ENCODE assay signal across 8 mouse cellular contexts in the genomic region with DNA sequence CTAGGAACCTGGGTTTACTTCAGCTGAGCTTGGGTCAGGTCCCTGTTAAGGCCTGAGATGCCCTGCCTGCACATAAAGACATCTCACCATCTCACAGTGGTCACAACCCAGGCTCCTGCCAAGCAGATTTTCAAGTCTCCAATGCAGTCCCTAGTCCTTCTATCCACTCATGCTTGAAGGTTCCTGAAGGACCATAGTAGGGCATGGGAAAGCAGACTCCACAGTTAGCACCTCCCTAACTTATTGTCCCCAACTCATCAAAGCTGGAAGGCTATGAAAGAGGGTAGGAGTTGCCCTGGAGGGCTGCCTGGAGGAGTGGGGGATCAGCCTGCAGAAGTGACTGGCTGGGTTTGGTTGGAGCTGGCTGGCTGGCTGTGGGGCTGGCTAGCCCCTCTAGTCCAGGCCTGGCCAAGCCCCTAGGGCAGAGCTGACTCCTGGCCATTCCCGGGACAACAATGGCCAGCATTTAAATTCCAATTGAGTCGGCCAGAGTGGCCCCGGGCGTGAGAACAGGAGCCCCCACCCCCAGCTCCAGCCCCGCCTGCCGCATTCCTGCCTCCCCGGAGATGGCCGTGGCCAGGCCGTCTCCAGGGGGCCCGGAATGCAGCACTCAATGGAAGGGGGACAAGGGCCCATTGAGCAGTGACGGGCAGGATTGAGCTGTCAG. TPM values are rescaled to one million over a fixed set of nuclear protein-coding genes. Genes with fewer than 3 reads are reported as not detected.
DNase-seq lines count a peak whose midpoint lies in the region; ATAC-seq lines count a peak whose summit lies in the region.

No protein-coding gene starts in this region.

- peak; percentile 50; the same call in 1 of the 2 replicates for ATAC-seq in kidney, embryonic 14.5 days (ENCODE audit: low FRiP score, low TSS enrichment)
- ATAC-seq in hindbrain, embryonic 12.5 days (ENCODE audit: low FRiP score), result peak; percentile 92
- no peak for ATAC-seq in activated CD4-positive, CD25-positive, alpha-beta regulatory T cell, adult 4 months

- H3K9ac ChIP-seq in kidney, embryonic 14.5 days (ENCODE audit: low read depth, low read length), result no peak overlapping the region; the same call in 1 of the 2 replicates
- H3K9ac ChIP-seq in hindbrain, embryonic 12.5 days, result no peak overlapping the region

- no peak for DNase-seq in kidney, postnatal 36 days
- peak; percentile 85 for DNase-seq in embryo, embryonic 10.5 days (ENCODE audit: low spot score)
- peak; percentile 94 for DNase-seq in midbrain, embryonic 10.5 days (ENCODE audit: low spot score)
- DNase-seq in urinary bladder, postnatal 4 days (ENCODE audit: low spot score in 2 of 2), result no peak
- DNase-seq in adrenal gland, postnatal 4 days (ENCODE audit: low spot score in 2 of 2), result no peak

- no peaks in the 10 kb centered on the region for H3K9me3 ChIP-seq in kidney, embryonic 14.5 days (ENCODE audit: control insufficient read depth, low read length)
- H3K9me3 ChIP-seq in hindbrain, embryonic 12.5 days (replicated peaks), result no peaks in the 10 kb centered on the region
- H3K9me3 ChIP-seq in midbrain, embryonic 10.5 days (replicated peaks), result no peaks in the 10 kb centered on the region

- no peaks in the 10 kb centered on the region for H3K36me3 ChIP-seq in kidney, embryonic 14.5 days (ENCODE audit: control insufficient read depth, insufficient read depth, low read length)
- H3K36me3 ChIP-seq in hindbrain, embryonic 12.5 days, result no peaks in the 10 kb centered on the region
- no peaks in the 10 kb centered on the region for H3K36me3 ChIP-seq in midbrain, embryonic 10.5 days

- H3K27me3 ChIP-seq in kidney, embryonic 14.5 days (ENCODE audit: control insufficient read depth, insufficient read depth, low read length), result no peaks in the 10 kb centered on the region
- peaks cover 13% of the 10 kb centered on the region; the same call in 1 of the 2 replicates for H3K27me3 ChIP-seq in hindbrain, embryonic 12.5 days
- peaks cover 88% of the 10 kb centered on the region for H3K27me3 ChIP-seq in midbrain, embryonic 10.5 days (ENCODE audit: low read depth, poor library complexity, severe bottlenecking)

- H3K27ac ChIP-seq in kidney, embryonic 14.5 days (ENCODE audit: low read depth, low read length), result no peak overlapping the region
- peak overlapping the region; percentile 72 for H3K27ac ChIP-seq in hindbrain, embryonic 12.5 days
- H3K27ac ChIP-seq in midbrain, embryonic 10.5 days (replicated peaks), result peak overlapping the region; percentile 90

- no peak overlapping the region for H3K4me3 ChIP-seq in kidney, embryonic 14.5 days (ENCODE audit: low read length)
- no peak overlapping the region for H3K4me3 ChIP-seq in hindbrain, embryonic 12.5 days
- peak overlapping the region; percentile 37 for H3K4me3 ChIP-seq in midbrain, embryonic 10.5 days

- H3K4me1 ChIP-seq in kidney, embryonic 14.5 days (ENCODE audit: control insufficient read depth, insufficient read depth, low read length), result peaks cover 30% of the 10 kb centered on the region
- peaks cover 49% of the 10 kb centered on the region for H3K4me1 ChIP-seq in hindbrain, embryonic 12.5 days
- peaks cover 90% of the 10 kb centered on the region for H3K4me1 ChIP-seq in midbrain, embryonic 10.5 days

- H3K4me2 ChIP-seq in kidney, embryonic 14.5 days (replicated peaks; ENCODE audit: low read depth, low read length), result no peak overlapping the region; the same call in 1 of the 2 replicates
- peak overlapping the region; percentile 11; the same call in 1 of the 2 replicates for H3K4me2 ChIP-seq in hindbrain, embryonic 12.5 days (replicated peaks)

- WGBS in kidney, embryonic 14.5 days, result 15% methylated on average over 11 of the region's 11 CpGs
- 1% methylated on average over 11 of the region's 11 CpGs for WGBS in hindbrain, embryonic 12.5 days
- under 1% methylated on average over 11 of the region's 11 CpGs for WGBS in midbrain, embryonic 10.5 days

RNA-seq across cellular contexts. Expression of a gene that starts 16.4 kb away (rescaled TPM):
- 9.6 and 13.8 TPM in 2 replicates for polyA plus RNA-seq in kidney, embryonic 14.5 days (2014; fragmentation: Nextera tagmentation; extraction: Ambion mirVana)
- polyA plus RNA-seq in hindbrain, embryonic 12.5 days (2016; fragmentation: Nextera tagmentation; extraction: Ambion mirVana), result 63.6 and 68.4 TPM in 2 replicates
- 68.3 and 72.7 TPM in 2 replicates for polyA plus RNA-seq in midbrain, embryonic 10.5 days (2016; fragmentation: Nextera tagmentation; extraction: Ambion mirVana)
- polyA plus RNA-seq in activated CD4-positive, CD25-positive, alpha-beta regulatory T cell, adult 4 months (2017; shearing (Covaris generic)), result under 1 TPM in 1 of 2 experiments, not detected in 1; 0.11 TPM
- total RNA-seq in adrenal gland, postnatal 4 days (2021), result 10 to 100 TPM in 1 of 2 experiments, 1 to 10 TPM in 1; 5.2 to 13.7 TPM

RNA-seq across cellular contexts. Expression of a gene that starts 46.9 kb away (rescaled TPM):
- polyA plus RNA-seq in kidney, embryonic 14.5 days (2014; fragmentation: Nextera tagmentation; extraction: Ambion mirVana), result 32.3 and 37.7 TPM in 2 replicates
- 33.3 and 33.8 TPM in 2 replicates for polyA plus RNA-seq in hindbrain, embryonic 12.5 days (2016; fragmentation: Nextera tagmentation; extraction: Ambion mirVana)
- polyA plus RNA-seq in midbrain, embryonic 10.5 days (2016; fragmentation: Nextera tagmentation; extraction: Ambion mirVana), result 38.2 and 46.0 TPM in 2 replicates
- 10 to 100 TPM; 26.9 to 27.1 TPM for polyA plus RNA-seq in activated CD4-positive, CD25-positive, alpha-beta regulatory T cell, adult 4 months (2017; shearing (Covaris generic))
- total RNA-seq in adrenal gland, postnatal 4 days (2021), result 10 to 100 TPM; 20.2 to 21.8 TPM

RNA-seq across cellular contexts. Expression of a gene that starts 47.1 kb away (rescaled TPM):
- polyA plus RNA-seq in kidney, embryonic 14.5 days (2014; fragmentation: Nextera tagmentation; extraction: Ambion mirVana), result 175 and 205 TPM in 2 replicates
- 161 TPM in 2 replicates for polyA plus RNA-seq in hindbrain, embryonic 12.5 days (2016; fragmentation: Nextera tagmentation; extraction: Ambion mirVana)
- polyA plus RNA-seq in midbrain, embryonic 10.5 days (2016; fragmentation: Nextera tagmentation; extraction: Ambion mirVana), result 317 and 336 TPM in 2 replicates
- 10 to 100 TPM; 51.6 to 56.2 TPM for polyA plus RNA-seq in activated CD4-positive, CD25-positive, alpha-beta regulatory T cell, adult 4 months (2017; shearing (Covaris generic))
- total RNA-seq in adrenal gland, postnatal 4 days (2021), result 10 to 100 TPM; 47.4 to 49.1 TPM

RNA-seq across cellular contexts. Expression of a gene that starts 52.7 kb away (rescaled TPM):
- polyA plus RNA-seq in kidney, embryonic 14.5 days (2014; fragmentation: Nextera tagmentation; extraction: Ambion mirVana), result 261 TPM in 2 replicates
- polyA plus RNA-seq in hindbrain, embryonic 12.5 days (2016; fragmentation: Nextera tagmentation; extraction: Ambion mirVana), result 182 and 186 TPM in 2 replicates
- polyA plus RNA-seq in midbrain, embryonic 10.5 days (2016; fragmentation: Nextera tagmentation; extraction: Ambion mirVana), result 309 and 347 TPM in 2 replicates
- polyA plus RNA-seq in activated CD4-positive, CD25-positive, alpha-beta regulatory T cell, adult 4 months (2017; shearing (Covaris generic)), result 100 to 1,000 TPM; 182 to 187 TPM
- 10 to 100 TPM; 65.7 to 71.6 TPM for total RNA-seq in adrenal gland, postnatal 4 days (2021)

Comparison
In these comparisons a context has a peak if more than half of its experiments do, and no peak if none do; other contexts are left out.
1. DNase-seq: peak in embryo, embryonic 10.5 days (single experiment) and midbrain, embryonic 10.5 days (single experiment); none in kidney, postnatal 36 days (0 of 2), urinary bladder, postnatal 4 days (0 of 2) and adrenal gland, postnatal 4 days (0 of 2).